Mouse (Mus musculus) layer of hippocampus, adult 6 months (tissue): Measurements from ENCODE around the gene Cdh15. TPM values are rescaled to one million over a fixed set of nuclear protein-coding genes. Genes with fewer than 3 reads are reported as not detected.

Experiments used
- long read RNA-seq, 2 experiments: library from polyadenylated mRNA; unstranded; transcript quantifications; one replicate each; pipeline ENCODE4 v2.0.0; 2019 to 2020
- polyA plus RNA-seq: library from polyadenylated mRNA; unstranded; fragments of <200 nt; fragmentation: Nextera tagmentation; gene quantifications from 2 replicates; pipeline ENCODE4 v1.2.3, GENCODE M21; 2021

The Cdh15 gene
- polyA plus RNA-seq, result 1.9 and 2.1 TPM in 2 replicates
- long read RNA-seq, experiment 1, partial matches to known transcripts, result 6 of 6 reads
- long read RNA-seq, experiment 1, other reads (novel, unspliced or antisense), result 0 of 6 reads
- long read RNA-seq, experiment 2, partial matches to known transcripts, result 8 of 11 reads
- long read RNA-seq, experiment 2, other reads (novel, unspliced or antisense), result 0 of 11 reads

DNA sequence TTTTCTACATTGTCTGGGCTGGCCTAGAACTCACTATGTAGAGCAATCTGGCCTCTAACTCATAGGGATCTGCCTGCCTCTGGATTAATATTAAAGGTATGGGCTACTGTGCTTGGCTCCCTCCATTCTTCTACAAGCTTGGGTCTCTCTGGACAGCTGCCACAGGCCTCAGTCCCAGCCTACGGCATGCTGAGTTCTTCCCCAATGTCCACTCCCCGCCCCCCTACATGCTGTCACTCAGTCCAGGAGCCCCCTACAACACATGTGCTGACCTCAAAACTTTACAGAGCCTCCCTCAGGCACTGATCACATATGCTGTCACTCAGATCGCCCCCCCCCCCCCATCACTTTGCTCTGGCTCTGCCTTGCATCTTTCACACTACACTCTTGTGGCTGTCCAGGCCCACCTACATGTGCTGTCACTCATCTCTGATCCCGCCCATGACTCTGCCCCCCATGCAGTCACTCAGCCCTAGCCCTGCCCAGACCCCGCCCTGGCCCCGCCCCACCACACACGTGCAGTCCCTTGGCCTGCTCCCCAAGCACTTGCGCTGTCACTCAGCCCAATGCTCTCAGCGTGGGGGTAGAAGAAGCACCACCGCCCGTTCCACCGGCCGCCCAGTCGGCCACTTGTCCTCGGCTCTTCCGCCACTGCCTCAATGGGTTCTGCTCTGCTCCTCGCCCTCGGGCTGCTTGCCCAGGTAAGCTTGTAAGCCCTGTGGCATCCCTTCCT, at the start of gene Cdh15:
Gene Cdh15, plus strand, starts transcription at position 138 of the 733 bp plus-strand sequence.

Other genes starting within 250 kb of the Cdh15 start
- 4.3 and 4.6 TPM in 2 replicates for gene Galns, start 236.5 kb upstream of the Cdh15 start, polyA plus RNA-seq
- 195 and 238 TPM in 2 replicates for gene Trappc2l, start 236.3 kb upstream of the Cdh15 start, polyA plus RNA-seq
- gene Pabpn1l, start 225.2 kb upstream of the Cdh15 start, polyA plus RNA-seq, result not detected in 2 replicates
- gene Cbfa2t3, start 148.9 kb upstream of the Cdh15 start, polyA plus RNA-seq, result 3.1 and 4.1 TPM in 2 replicates
- gene Acsf3, start 72.5 kb upstream of the Cdh15 start, polyA plus RNA-seq, result 3.8 and 4.4 TPM in 2 replicates
- 16.4 and 17.5 TPM in 2 replicates for gene Ankrd11, start 194.3 kb downstream of the Cdh15 start, polyA plus RNA-seq
- 16.7 and 17.1 TPM in 2 replicates for gene Spg7, start 215.0 kb downstream of the Cdh15 start, polyA plus RNA-seq